Mouse (Mus musculus) C2C12 (cell line): ENCODE measurements around the gene Ina. TPM values are rescaled to one million over a fixed set of nuclear protein-coding genes. Genes with fewer than 3 reads are reported as not detected.

Source experiments
- H3K27me3 ChIP-seq: one replicate; pipeline ENCODE4 v1.6.1; 2011; ENCODE audit not compliant: control insufficient read depth, insufficient read depth, insufficient read length
- H3K36me3 ChIP-seq: one replicate; pipeline ENCODE4 v1.6.1; 2011; ENCODE audit not compliant: control insufficient read depth, insufficient read depth
- H3K4me3 ChIP-seq: one replicate; pipeline ENCODE4 v1.5.1; 2011; ENCODE audit warnings: mild to moderate bottlenecking, control low read depth; ENCODE audit not compliant: poor library complexity, insufficient read depth, severe bottlenecking
- H3K79me2 ChIP-seq: one replicate; pipeline ENCODE4 v1.6.1; 2011; ENCODE audit not compliant: control insufficient read depth, insufficient read depth
- H3K79me3 ChIP-seq: one replicate; pipeline ENCODE4 v1.6.1; 2011; ENCODE audit warnings: low read depth, control low read depth
- H3ac ChIP-seq: one replicate; pipeline ENCODE3; 2011; ENCODE audit warnings: low read depth; ENCODE audit not compliant: control insufficient read depth, insufficient read length
- CEBPB ChIP-seq: IDR thresholded peaks from one replicate; pipeline ENCODE4 v1.6.1; 2011; ENCODE audit warnings: low read depth, mild to moderate bottlenecking, control low read depth, moderate library complexity
- CTCF ChIP-seq: IDR thresholded peaks from one replicate; pipeline ENCODE4 v1.5.1; 2011; ENCODE audit not compliant: control insufficient read depth, insufficient read depth, insufficient read length
- FOSL1 ChIP-seq: IDR thresholded peaks from one replicate; pipeline ENCODE4 v1.8.0; 2011; ENCODE audit warnings: mild to moderate bottlenecking, low read length; ENCODE audit not compliant: poor library complexity, insufficient read depth, severe bottlenecking
- MAX ChIP-seq: IDR thresholded peaks from one replicate; pipeline ENCODE4 v1.6.1; 2011; ENCODE audit warnings: mild to moderate bottlenecking, control low read depth
- MYOD1 ChIP-seq: IDR thresholded peaks from one replicate; pipeline ENCODE4 v1.6.1; 2011; ENCODE audit warnings: low read depth; ENCODE audit not compliant: control insufficient read depth, insufficient read length
- MYOG ChIP-seq: IDR thresholded peaks from one replicate; pipeline ENCODE4 v1.6.1; 2011; ENCODE audit not compliant: control insufficient read depth, insufficient read length; ENCODE audit errors: extremely low read depth
- USF1 ChIP-seq: IDR thresholded peaks from one replicate; pipeline ENCODE4 v1.6.1; 2011; ENCODE audit warnings: low read depth, mild to moderate bottlenecking, control low read depth, moderate library complexity
- polyA plus RNA-seq: library from polyadenylated mRNA; unstranded; fragments of >200 nt; fragmentation: generic; extraction: Trizol; gene quantifications from one replicate; pipeline ENCODE4 v1.2.1, GENCODE M21; 2012; ENCODE audit warnings: missing spikeins

Ina gene
- polyA plus RNA-seq, 1 experiment, result not detected

DNA sequence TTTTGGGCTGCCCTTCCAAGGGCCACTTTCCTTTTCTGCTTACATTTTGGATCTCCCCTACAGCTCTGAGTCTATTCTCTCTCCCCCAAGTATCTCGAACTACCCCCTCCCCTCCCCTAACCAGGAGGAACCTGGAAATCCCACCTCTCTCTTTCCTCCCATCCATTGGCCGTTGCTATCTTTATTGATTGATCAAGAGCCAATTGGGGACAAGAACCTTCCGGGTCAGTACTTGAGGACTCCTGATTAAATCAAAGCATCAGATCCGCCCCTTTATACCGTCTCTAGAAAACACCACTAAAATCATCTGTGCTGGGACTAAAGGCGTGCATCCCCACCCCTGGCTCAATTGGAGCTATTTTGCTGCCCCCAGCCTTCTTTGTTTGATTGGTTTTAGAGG is 33.0 kb upstream of the Ina start:
- no peaks in the 10 kb centered on the region for H3K36me3 ChIP-seq
- TF ChIP-seq CTCF (no peak), FOSL1 (no peak), USF1 (no peak), MAX (no peak), MYOD1 (no peak), CEBPB (no peak), MYOG (no peak)
- no peaks in the 10 kb centered on the region for H3K79me2 ChIP-seq
- H3K79me3 ChIP-seq, result no peaks in the 10 kb centered on the region
- H3ac ChIP-seq, result no peak overlapping the region
- H3K4me3 ChIP-seq, result no peak overlapping the region
- no peaks in the 10 kb centered on the region for H3K27me3 ChIP-seq

DNA sequence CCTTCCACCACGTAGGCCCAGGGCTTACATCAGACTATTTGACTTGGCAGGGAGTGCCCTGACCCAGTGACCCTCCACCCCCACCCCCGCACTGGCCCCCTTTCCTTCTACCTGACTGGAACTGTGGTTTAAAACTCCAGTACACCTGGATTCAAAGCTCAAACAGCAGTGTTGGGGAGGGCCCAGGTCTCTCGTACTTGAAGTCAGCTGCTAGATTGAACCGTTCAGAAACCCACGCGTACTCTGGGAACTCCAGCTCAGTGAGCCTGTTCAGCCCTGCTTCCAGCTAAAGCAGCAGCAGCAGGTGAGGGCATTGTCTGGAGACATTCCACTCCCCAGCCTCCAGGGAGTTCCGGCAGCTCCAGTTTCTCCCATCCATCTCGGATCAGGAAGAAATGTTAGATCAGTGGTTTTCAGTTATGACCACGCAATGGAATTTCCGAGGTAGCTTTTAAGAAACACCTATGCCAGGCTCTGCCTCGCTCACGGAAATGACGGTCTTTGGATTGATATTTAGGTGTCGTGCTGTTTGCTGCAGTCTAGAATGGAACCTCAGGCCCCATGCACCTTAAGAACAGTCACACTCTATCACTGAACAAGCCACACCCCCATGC is 31.0 kb upstream of the Ina start:
- H3K27me3 ChIP-seq, result no peaks in the 10 kb centered on the region
- TF ChIP-seq USF1 (no peak), CTCF (no peak), CEBPB (no peak), MYOD1 (no peak), MAX (no peak), FOSL1 (no peak), MYOG (no peak)
- H3K4me3 ChIP-seq, result no peak overlapping the region
- H3K36me3 ChIP-seq, result no peaks in the 10 kb centered on the region
- no peaks in the 10 kb centered on the region for H3K79me3 ChIP-seq
- no peak overlapping the region for H3ac ChIP-seq
- no peaks in the 10 kb centered on the region for H3K79me2 ChIP-seq

GRCm38 (mm10) chr19:46983966-46984380 is 30.5 kb upstream of the Ina start:
- no peak for TF ChIP-seq MYOG
- no peak for TF ChIP-seq CEBPB
- TF ChIP-seq FOSL1, result no peak
- TF ChIP-seq MAX, result no peak
- TF ChIP-seq CTCF, result no peak
- TF ChIP-seq MYOD1, result no peak
- TF ChIP-seq USF1, result no peak
- H3ac ChIP-seq, result no peak overlapping the region
- H3K79me3 ChIP-seq, result no peaks in the 10 kb centered on the region
- no peaks in the 10 kb centered on the region for H3K36me3 ChIP-seq
- no peaks in the 10 kb centered on the region for H3K27me3 ChIP-seq
- H3K79me2 ChIP-seq, result no peaks in the 10 kb centered on the region
- no peak overlapping the region for H3K4me3 ChIP-seq

- Histone ChIP-seq H3K4me3 (no peak overlapping the region), H3K79me3 (no peaks in the 10 kb centered on the region), H3K79me2 (no peaks in the 10 kb centered on the region), H3K36me3 (no peaks in the 10 kb centered on the region), H3K27me3 (no peaks in the 10 kb centered on the region), H3ac (no peak overlapping the region)
- TF ChIP-seq FOSL1, result no peak
- TF ChIP-seq MYOD1, result no peak
- TF ChIP-seq CEBPB, result no peak
- TF ChIP-seq MYOG, result no peak
- no peak for TF ChIP-seq MAX
- TF ChIP-seq USF1, result no peak
- TF ChIP-seq CTCF, result no peak
These were observed 29.5 kb upstream of the Ina start for GRCm38 (mm10) chr19:46984726-46985622.

DNA sequence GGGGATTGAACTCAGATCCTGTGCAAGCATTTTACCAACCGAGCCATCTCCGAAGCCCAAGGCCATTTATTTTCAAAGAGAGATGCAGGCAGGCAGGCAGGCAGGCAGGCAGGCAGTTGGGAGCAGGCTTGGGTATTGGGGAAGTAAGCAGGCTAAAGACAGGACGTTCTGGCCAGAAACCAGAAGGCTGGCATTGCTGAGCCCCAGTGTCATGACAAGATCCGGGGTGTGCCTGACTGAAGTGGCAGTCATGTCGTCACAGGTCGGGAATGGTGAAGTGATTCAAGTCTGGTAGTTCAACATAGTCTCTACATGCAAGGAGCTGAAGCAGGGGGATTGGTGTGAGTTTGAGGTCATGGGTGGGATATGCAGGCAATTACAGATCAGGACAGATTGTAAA is 26.9 kb upstream of the Ina start:
- TF ChIP-seq MAX (no peak), USF1 (no peak), MYOD1 (no peak), FOSL1 (no peak), MYOG (no peak), CEBPB (no peak), CTCF (no peak)
- no peaks in the 10 kb centered on the region for H3K79me3 ChIP-seq
- no peak overlapping the region for H3ac ChIP-seq
- H3K79me2 ChIP-seq, result no peaks in the 10 kb centered on the region
- no peaks in the 10 kb centered on the region for H3K27me3 ChIP-seq
- no peaks in the 10 kb centered on the region for H3K36me3 ChIP-seq
- H3K4me3 ChIP-seq, result no peak overlapping the region
